9 mouse cellular contexts compared by ENCODE assay signal in genomic region chr2:172412454-172412853, GRCm38 (mm10). TPM values are rescaled to one million over a fixed set of nuclear protein-coding genes. Genes with fewer than 3 reads are reported as not detected.
DNase-seq lines count a peak whose midpoint lies in the region; ATAC-seq and TF ChIP-seq lines count a peak whose summit lies in the region.
"Had no signal": no experiment of that assay in that cellular context is flagged by ENCODE, and none has a peak within 500 bp of the region (broad histone marks: within the 10 kb centered on the region; RNA-seq: fewer than 3 reads in every experiment).

No protein-coding gene starts in this region.

- peaks cover 11% of the 10 kb centered on the region for H3K4me1 ChIP-seq in heart, embryonic 11.5 days (ENCODE audit: control insufficient read depth, insufficient read depth, low read length)
- H3K4me1 ChIP-seq in embryonic facial prominence, embryonic 14.5 days (ENCODE audit: control insufficient read depth, insufficient read depth, low read length) = no peaks in the 10 kb centered on the region
- no peaks in the 10 kb centered on the region for H3K4me1 ChIP-seq in limb, embryonic 14.5 days (ENCODE audit: control insufficient read depth, insufficient read depth, low read length)
- H3K4me1 ChIP-seq in neural tube, embryonic 12.5 days = 0 out of 2 replicates have a peak, but pooled peaks cover 9% of the 10 kb centered on the region

- no peak for TF ChIP-seq POLR2A in limb, embryonic 14.5 days (IDR thresholded peaks at IDR 0.05; ENCODE audit: borderline replicate concordance, extremely low read depth, insufficient read depth, insufficient read length)

- WGBS in heart, embryonic 11.5 days (ENCODE audit: insufficient replicate concordance) = 4% methylated on average over 9 of the region's 9 CpGs
- WGBS in embryonic facial prominence, embryonic 14.5 days = 2% methylated on average over 9 of the region's 9 CpGs
- 10% methylated on average over 9 of the region's 9 CpGs for WGBS in limb, embryonic 14.5 days
- WGBS in neural tube, embryonic 12.5 days = 25% methylated on average over 9 of the region's 9 CpGs

- intact Hi-C loops in heart, postnatal 25 days (cut with DNase I) = no loop called here

- no peaks in the 10 kb centered on the region for H3K9me3 ChIP-seq in heart, embryonic 11.5 days (replicated peaks; ENCODE audit: control insufficient read depth, low read length)
- H3K9me3 ChIP-seq in embryonic facial prominence, embryonic 14.5 days (ENCODE audit: control insufficient read depth, low read length) = no peaks in the 10 kb centered on the region
- H3K9me3 ChIP-seq in limb, embryonic 14.5 days (ENCODE audit: control insufficient read depth, low read length) = no peaks in the 10 kb centered on the region
- no peaks in the 10 kb centered on the region for H3K9me3 ChIP-seq in neural tube, embryonic 12.5 days

- H3K4me2 ChIP-seq in heart, embryonic 11.5 days = peak overlapping the region; percentile 48
- no peak overlapping the region for H3K4me2 ChIP-seq in embryonic facial prominence, embryonic 14.5 days (ENCODE audit: low read depth, low read length)
- no peak overlapping the region for H3K4me2 ChIP-seq in limb, embryonic 14.5 days (replicated peaks; ENCODE audit: low read depth, low read length, severe bottlenecking)
- H3K4me2 ChIP-seq in neural tube, embryonic 12.5 days (replicated peaks) = peak overlapping the region; percentile 28; the same call in 1 of the 2 replicates

- H3K9ac ChIP-seq in heart, embryonic 11.5 days (ENCODE audit: low read depth, low read length) = no peak overlapping the region
- H3K9ac ChIP-seq in embryonic facial prominence, embryonic 14.5 days (ENCODE audit: low read depth, low read length) = no peak overlapping the region
- no peak overlapping the region for H3K9ac ChIP-seq in limb, embryonic 14.5 days (ENCODE audit: low read depth, low read length, severe bottlenecking)
- no peak overlapping the region for H3K9ac ChIP-seq in neural tube, embryonic 12.5 days

- ATAC-seq in heart, embryonic 11.5 days (replicated peaks; ENCODE audit: insufficient number of reproducible peaks, low FRiP score, low TSS enrichment) = no peak
- peak; percentile 75 for ATAC-seq in embryonic facial prominence, embryonic 14.5 days (ENCODE audit: low read depth)
- peak; percentile 76 for ATAC-seq in limb, embryonic 14.5 days (ENCODE audit: low FRiP score, low read depth)
- ATAC-seq in neural tube, embryonic 12.5 days (ENCODE audit: low FRiP score, low read depth) = peak; percentile 56
- no peak for ATAC-seq in erythroid progenitor cell, adult 5-6 weeks (replicated peaks; ENCODE audit: low FRiP score, poor library complexity, severe bottlenecking)
- no peak for ATAC-seq in CD4-positive, CD25-positive, alpha-beta regulatory T cell, adult 4 months

- H3K4me3 ChIP-seq in heart, embryonic 11.5 days (ENCODE audit: low read depth, low read length) = no peak overlapping the region
- H3K4me3 ChIP-seq in embryonic facial prominence, embryonic 14.5 days (ENCODE audit: low read depth, low read length) = no peak overlapping the region
- H3K4me3 ChIP-seq in limb, embryonic 14.5 days (replicated peaks; ENCODE audit: low read length) = no peak overlapping the region
- H3K4me3 ChIP-seq in neural tube, embryonic 12.5 days = no peak overlapping the region

- H3K27ac ChIP-seq in heart, embryonic 11.5 days (ENCODE audit: low read depth, low read length) = no peak overlapping the region
- no peak overlapping the region for H3K27ac ChIP-seq in embryonic facial prominence, embryonic 14.5 days (replicated peaks; ENCODE audit: low read depth, low read length)
- no peak overlapping the region for H3K27ac ChIP-seq in limb, embryonic 14.5 days (replicated peaks; ENCODE audit: low read depth, low read length)
- H3K27ac ChIP-seq in neural tube, embryonic 12.5 days = no peak overlapping the region

- no peaks in the 10 kb centered on the region for H3K36me3 ChIP-seq in heart, embryonic 11.5 days (ENCODE audit: control insufficient read depth, insufficient read depth, low read length)
- no peaks in the 10 kb centered on the region for H3K36me3 ChIP-seq in embryonic facial prominence, embryonic 14.5 days (ENCODE audit: control insufficient read depth, insufficient read depth, low read length)
- H3K36me3 ChIP-seq in limb, embryonic 14.5 days (ENCODE audit: control insufficient read depth, insufficient read depth, low read length) = no peaks in the 10 kb centered on the region
- no peaks in the 10 kb centered on the region for H3K36me3 ChIP-seq in neural tube, embryonic 12.5 days

- H3K27me3 ChIP-seq in heart, embryonic 11.5 days (ENCODE audit: control insufficient read depth, insufficient read depth, low read length) = no peaks in the 10 kb centered on the region
- no peaks in the 10 kb centered on the region for H3K27me3 ChIP-seq in embryonic facial prominence, embryonic 14.5 days (replicated peaks; ENCODE audit: control insufficient read depth, insufficient read depth, low read length)
- no peaks in the 10 kb centered on the region for H3K27me3 ChIP-seq in limb, embryonic 14.5 days (ENCODE audit: control insufficient read depth, insufficient read depth, low read length)
- H3K27me3 ChIP-seq in neural tube, embryonic 12.5 days (replicated peaks) = no peaks in the 10 kb centered on the region

- DNase-seq in heart, postnatal 25 days (ENCODE audit: low spot score) = no peak
- DNase-seq in embryonic facial prominence, embryonic 14.5 days (ENCODE audit: low spot score) = peak; percentile 86
- DNase-seq in limb, embryonic 14.5 days (ENCODE audit: low spot score) = peak; percentile 76
- no peak for DNase-seq in right cerebral cortex, adult 18-20 months

RNA-seq across cellular contexts. Expression of gene Cass4, which starts 18.9 kb away (rescaled TPM):
- polyA plus RNA-seq in heart, embryonic 11.5 days (2014; fragmentation: Nextera tagmentation; extraction: Ambion mirVana) = 0.89 and 0.94 TPM in 2 replicates
- under 1 TPM; 0.45 to 0.47 TPM for total RNA-seq in heart, postnatal 25 days (2021)
- 0.38 and 1.1 TPM in 2 replicates for polyA plus RNA-seq in embryonic facial prominence, embryonic 14.5 days (2014; fragmentation: Nextera tagmentation; extraction: Ambion mirVana)
- 0.16 and 0.33 TPM in 2 replicates for polyA plus RNA-seq in limb, embryonic 14.5 days (2012; rRNA removed)
- 0.28 and 0.50 TPM in 2 replicates for polyA plus RNA-seq in limb, embryonic 14.5 days (2014; fragmentation: Nextera tagmentation; extraction: Ambion mirVana)
- 0.18 and 0.43 TPM in 2 replicates for polyA plus RNA-seq in neural tube, embryonic 12.5 days (2016; fragmentation: Nextera tagmentation; extraction: Ambion mirVana)
- total RNA-seq in erythroid progenitor cell, adult 5-6 weeks (2015; ENCODE audit: low replicate concordance) = not detected in 2 replicates
- 0.77 TPM in 1 of 2 replicates, not detected in the other for total RNA-seq in erythroid progenitor cell, adult 5-6 weeks (2017; ENCODE audit: low replicate concordance)
- polyA plus RNA-seq in CD4-positive, CD25-positive, alpha-beta regulatory T cell, adult 4 months (2017; shearing (Covaris generic)) = 10 to 100 TPM in 1 of 2 experiments, 1 to 10 TPM in 1; 6.8 to 10.5 TPM

RNA-seq across cellular contexts. Expression of gene Rtf2, which starts 27.9 kb away (rescaled TPM):
- polyA plus RNA-seq in heart, embryonic 11.5 days (2014; fragmentation: Nextera tagmentation; extraction: Ambion mirVana) = 52.1 and 55.7 TPM in 2 replicates
- total RNA-seq in heart, postnatal 25 days (2021) = 10 to 100 TPM; 28.0 to 28.5 TPM
- 65.3 and 68.3 TPM in 2 replicates for polyA plus RNA-seq in embryonic facial prominence, embryonic 14.5 days (2014; fragmentation: Nextera tagmentation; extraction: Ambion mirVana)
- polyA plus RNA-seq in limb, embryonic 14.5 days (2012; rRNA removed) = 38.5 and 45.9 TPM in 2 replicates
- polyA plus RNA-seq in limb, embryonic 14.5 days (2014; fragmentation: Nextera tagmentation; extraction: Ambion mirVana) = 69.9 and 70.9 TPM in 2 replicates
- polyA plus RNA-seq in neural tube, embryonic 12.5 days (2016; fragmentation: Nextera tagmentation; extraction: Ambion mirVana) = 102 and 105 TPM in 2 replicates
- 22.7 and 24.7 TPM in 2 replicates for total RNA-seq in erythroid progenitor cell, adult 5-6 weeks (2015; ENCODE audit: low replicate concordance)
- 47.1 and 74.4 TPM in 2 replicates for total RNA-seq in erythroid progenitor cell, adult 5-6 weeks (2017; ENCODE audit: low replicate concordance)
- 100 to 1,000 TPM; 139 to 161 TPM for polyA plus RNA-seq in CD4-positive, CD25-positive, alpha-beta regulatory T cell, adult 4 months (2017; shearing (Covaris generic))

RNA-seq across cellular contexts. Expression of gene Cstf1, which starts 42.0 kb away (rescaled TPM):
- polyA plus RNA-seq in heart, embryonic 11.5 days (2014; fragmentation: Nextera tagmentation; extraction: Ambion mirVana) = 34.4 and 34.6 TPM in 2 replicates
- 10 to 100 TPM; 15.7 to 16.8 TPM for total RNA-seq in heart, postnatal 25 days (2021)
- 37.3 and 40.7 TPM in 2 replicates for polyA plus RNA-seq in embryonic facial prominence, embryonic 14.5 days (2014; fragmentation: Nextera tagmentation; extraction: Ambion mirVana)
- 50.7 and 58.0 TPM in 2 replicates for polyA plus RNA-seq in limb, embryonic 14.5 days (2012; rRNA removed)
- 36.9 and 43.7 TPM in 2 replicates for polyA plus RNA-seq in limb, embryonic 14.5 days (2014; fragmentation: Nextera tagmentation; extraction: Ambion mirVana)
- polyA plus RNA-seq in neural tube, embryonic 12.5 days (2016; fragmentation: Nextera tagmentation; extraction: Ambion mirVana) = 37.7 and 38.9 TPM in 2 replicates
- 14.1 and 21.4 TPM in 2 replicates for total RNA-seq in erythroid progenitor cell, adult 5-6 weeks (2015; ENCODE audit: low replicate concordance)
- total RNA-seq in erythroid progenitor cell, adult 5-6 weeks (2017; ENCODE audit: low replicate concordance) = 17.1 and 42.2 TPM in 2 replicates
- polyA plus RNA-seq in CD4-positive, CD25-positive, alpha-beta regulatory T cell, adult 4 months (2017; shearing (Covaris generic)) = 10 to 100 TPM; 37.0 to 48.5 TPM

RNA-seq across cellular contexts. Expression of gene Aurka, which starts 42.1 kb away (rescaled TPM):
- polyA plus RNA-seq in heart, embryonic 11.5 days (2014; fragmentation: Nextera tagmentation; extraction: Ambion mirVana) = 112 and 115 TPM in 2 replicates
- total RNA-seq in heart, postnatal 25 days (2021) = under 1 TPM; 0.83 to 0.89 TPM
- polyA plus RNA-seq in embryonic facial prominence, embryonic 14.5 days (2014; fragmentation: Nextera tagmentation; extraction: Ambion mirVana) = 79.2 and 96.2 TPM in 2 replicates
- 49.8 and 58.7 TPM in 2 replicates for polyA plus RNA-seq in limb, embryonic 14.5 days (2012; rRNA removed)
- polyA plus RNA-seq in limb, embryonic 14.5 days (2014; fragmentation: Nextera tagmentation; extraction: Ambion mirVana) = 85.3 and 98.9 TPM in 2 replicates
- 84.6 and 87.3 TPM in 2 replicates for polyA plus RNA-seq in neural tube, embryonic 12.5 days (2016; fragmentation: Nextera tagmentation; extraction: Ambion mirVana)
- total RNA-seq in erythroid progenitor cell, adult 5-6 weeks (2015; ENCODE audit: low replicate concordance) = 198 and 222 TPM in 2 replicates
- total RNA-seq in erythroid progenitor cell, adult 5-6 weeks (2017; ENCODE audit: low replicate concordance) = 219 and 316 TPM in 2 replicates
- 1 to 10 TPM; 4.0 to 9.2 TPM for polyA plus RNA-seq in CD4-positive, CD25-positive, alpha-beta regulatory T cell, adult 4 months (2017; shearing (Covaris generic))

RNA-seq across cellular contexts. Expression of gene Gcnt7, which starts 45.9 kb away (rescaled TPM):
- polyA plus RNA-seq in heart, embryonic 11.5 days (2014; fragmentation: Nextera tagmentation; extraction: Ambion mirVana) = 0.80 and 0.87 TPM in 2 replicates
- not detected for total RNA-seq in heart, postnatal 25 days (2021)
- 0.67 and 0.98 TPM in 2 replicates for polyA plus RNA-seq in embryonic facial prominence, embryonic 14.5 days (2014; fragmentation: Nextera tagmentation; extraction: Ambion mirVana)
- polyA plus RNA-seq in limb, embryonic 14.5 days (2012; rRNA removed) = 0.03 TPM in 1 of 2 replicates, not detected in the other
- 0.66 and 1.1 TPM in 2 replicates for polyA plus RNA-seq in limb, embryonic 14.5 days (2014; fragmentation: Nextera tagmentation; extraction: Ambion mirVana)
- polyA plus RNA-seq in neural tube, embryonic 12.5 days (2016; fragmentation: Nextera tagmentation; extraction: Ambion mirVana) = 1.5 and 2.0 TPM in 2 replicates
- total RNA-seq in erythroid progenitor cell, adult 5-6 weeks (2015; ENCODE audit: low replicate concordance) = not detected in 2 replicates
- not detected in 2 replicates for total RNA-seq in erythroid progenitor cell, adult 5-6 weeks (2017; ENCODE audit: low replicate concordance)
- 1 to 10 TPM; 3.9 to 4.7 TPM for polyA plus RNA-seq in CD4-positive, CD25-positive, alpha-beta regulatory T cell, adult 4 months (2017; shearing (Covaris generic))
- total RNA-seq: heart, postnatal 14 days had no signal

Comparison
In these comparisons a context has a peak if more than half of its experiments do, and no peak if none do; other contexts are left out.
1. ATAC-seq: peak in embryonic facial prominence, embryonic 14.5 days (single experiment), limb, embryonic 14.5 days (single experiment) and neural tube, embryonic 12.5 days (single experiment); none in heart, embryonic 11.5 days (single experiment), erythroid progenitor cell, adult 5-6 weeks (single experiment) and CD4-positive, CD25-positive, alpha-beta regulatory T cell, adult 4 months (single experiment).
2. H3K4me2 ChIP-seq: peak in heart, embryonic 11.5 days (single experiment) and neural tube, embryonic 12.5 days (single experiment); none in embryonic facial prominence, embryonic 14.5 days (single experiment) and limb, embryonic 14.5 days (single experiment).
3. DNase-seq: peak in embryonic facial prominence, embryonic 14.5 days (single experiment) and limb, embryonic 14.5 days (single experiment); none in heart, postnatal 25 days (single experiment) and right cerebral cortex, adult 18-20 months (single experiment).